8 mouse cellular contexts compared by ENCODE assay signal in genomic region chr14:31168425-31168824, GRCm38 (mm10). TPM values are rescaled to one million over a fixed set of nuclear protein-coding genes. Genes with fewer than 3 reads are reported as not detected.
DNase-seq lines count a peak whose midpoint lies in the region; ATAC-seq and TF ChIP-seq lines count a peak whose summit lies in the region.

TSS of gene Stab1 (minus strand) at chr14:31168641.

- peak within 1 kb of the TSS; percentile 43 for H3K4me3 ChIP-seq in heart, embryonic 12.5 days
- H3K4me3 ChIP-seq in kidney, embryonic 15.5 days (replicated peaks) = peak within 1 kb of the TSS; percentile 38
- peak within 1 kb of the TSS; percentile 18 to 20 for H3K4me3 ChIP-seq in liver, embryonic 14.5 days (ENCODE audit: insufficient read depth in 1 of 2, low read depth in 2 of 2, low read length in 2 of 2)
- peak within 1 kb of the TSS; percentile 56 for H3K4me3 ChIP-seq in small intestine, adult 2 months (ENCODE audit: low read depth, low read length)

- TF ChIP-seq EP300 in liver, embryonic 14.5 days (IDR thresholded peaks at IDR 0.05; ENCODE audit: low read depth) = no peak

- H3K36me3 ChIP-seq in heart, embryonic 12.5 days = peaks cover 37% of the 10 kb centered on the region
- H3K36me3 ChIP-seq in kidney, embryonic 15.5 days = peaks cover 37% of the 10 kb centered on the region
- peaks cover 26% of the 10 kb centered on the region for H3K36me3 ChIP-seq in liver, embryonic 14.5 days (replicated peaks; ENCODE audit: control insufficient read depth, insufficient read depth, low read depth)
- peaks cover 31% of the 10 kb centered on the region for H3K36me3 ChIP-seq in small intestine, adult 2 months (ENCODE audit: control insufficient read depth, insufficient read depth, low read length)

- no peaks in the 10 kb centered on the region for H3K27me3 ChIP-seq in heart, embryonic 12.5 days (replicated peaks)
- H3K27me3 ChIP-seq in kidney, embryonic 15.5 days = no peaks in the 10 kb centered on the region
- no peaks in the 10 kb centered on the region for H3K27me3 ChIP-seq in liver, embryonic 14.5 days (ENCODE audit: control insufficient read depth, insufficient read depth, low read length)
- H3K27me3 ChIP-seq in small intestine, adult 2 months (ENCODE audit: control insufficient read depth, insufficient read depth, low read length) = no peaks in the 10 kb centered on the region

- WGBS in heart, embryonic 12.5 days = 17% methylated on average over 10 of the region's 10 CpGs
- 21% methylated on average over 10 of the region's 10 CpGs for WGBS in kidney, embryonic 15.5 days
- WGBS in liver, embryonic 14.5 days (ENCODE audit: insufficient replicate concordance) = 7% methylated on average over 10 of the region's 10 CpGs
- WGBS in small intestine, adult 2 months = 41% methylated on average over 10 of the region's 10 CpGs

- H3K9me3 ChIP-seq in heart, embryonic 12.5 days (replicated peaks) = no peaks in the 10 kb centered on the region
- no peaks in the 10 kb centered on the region for H3K9me3 ChIP-seq in kidney, embryonic 15.5 days (replicated peaks)
- H3K9me3 ChIP-seq in liver, embryonic 14.5 days (ENCODE audit: control insufficient read depth, low read length) = no peaks in the 10 kb centered on the region

- TF ChIP-seq POLR2A in small intestine, adult 2 months (IDR thresholded peaks at IDR 0.05; ENCODE audit: low read depth, low read length) = no peak

- peak within 1 kb of the TSS; percentile 62 for H3K27ac ChIP-seq in heart, embryonic 12.5 days (ENCODE audit: poor library complexity, severe bottlenecking)
- peak within 1 kb of the TSS; percentile 62; the same call in 1 of the 2 replicates for H3K27ac ChIP-seq in kidney, embryonic 15.5 days
- H3K27ac ChIP-seq in liver, embryonic 14.5 days = no peak within 1 kb of the TSS
- H3K27ac ChIP-seq in small intestine, adult 2 months (ENCODE audit: insufficient read depth, low read depth, low read length) = peak within 1 kb of the TSS; percentile 31; the same call in 1 of the 2 replicates

- peaks cover 74% of the 10 kb centered on the region for H3K4me1 ChIP-seq in heart, embryonic 12.5 days (replicated peaks)
- peaks cover 41% of the 10 kb centered on the region for H3K4me1 ChIP-seq in kidney, embryonic 15.5 days
- H3K4me1 ChIP-seq in liver, embryonic 14.5 days (replicated peaks; ENCODE audit: control insufficient read depth in 2 of 2, insufficient read depth in 2 of 2, low read length in 1 of 2) = peaks cover 8% of the 10 kb centered on the region in 2 experiments
- no peaks in the 10 kb centered on the region for H3K4me1 ChIP-seq in small intestine, adult 2 months (ENCODE audit: control insufficient read depth, insufficient read depth, insufficient read length, low read length)

- DNase-seq in urinary bladder, adult 2 months (ENCODE audit: low spot score) = no peak
- DNase-seq in urinary bladder, adult 18-20 months (ENCODE audit: low spot score in 2 of 2) = no peak
- no peak for DNase-seq in liver, embryonic 14.5 days (ENCODE audit: low read depth in 3 of 3, low spot score in 3 of 3)
- no peak for DNase-seq in urinary bladder, postnatal 14 days (ENCODE audit: low spot score)
- no peak for DNase-seq in spleen, postnatal 36 days (ENCODE audit: low spot score in 2 of 2)

- no peak for TF ChIP-seq CTCF in liver, embryonic 14.5 days (IDR thresholded peaks at IDR 0.05; ENCODE audit: low read depth)
- TF ChIP-seq CTCF in small intestine, adult 2 months (IDR thresholded peaks at IDR 0.05; ENCODE audit: extremely low read depth, insufficient read length, insufficient replicate concordance, low read depth, low read length) = no peak

- peak within 1 kb of the TSS; percentile 56 for H3K4me2 ChIP-seq in heart, embryonic 12.5 days
- peak within 1 kb of the TSS; percentile 50 for H3K4me2 ChIP-seq in kidney, embryonic 15.5 days
- no peak within 1 kb of the TSS for H3K4me2 ChIP-seq in liver, embryonic 14.5 days (ENCODE audit: low read depth)

- H3K9ac ChIP-seq in heart, embryonic 12.5 days = peak within 1 kb of the TSS; percentile 56
- H3K9ac ChIP-seq in kidney, embryonic 15.5 days = peak within 1 kb of the TSS; percentile 23
- no peak within 1 kb of the TSS for H3K9ac ChIP-seq in liver, embryonic 14.5 days (replicated peaks)

- peak; percentile 45 for ATAC-seq in heart, embryonic 12.5 days (ENCODE audit: insufficient number of reproducible peaks, low FRiP score)
- no peak for ATAC-seq in kidney, embryonic 15.5 days (replicated peaks; ENCODE audit: low FRiP score)
- ATAC-seq in liver, embryonic 14.5 days (ENCODE audit: insufficient read depth) = no peak

RNA-seq across cellular contexts. Expression of gene Stab1, which starts in this region (rescaled TPM):
- 85.3 and 90.2 TPM in 2 replicates for polyA plus RNA-seq in urinary bladder, adult 2 months (2012; rRNA removed)
- polyA plus RNA-seq in heart, embryonic 12.5 days (2016; fragmentation: Nextera tagmentation; extraction: Ambion mirVana) = 48.3 and 56.7 TPM in 2 replicates
- 32.6 and 40.6 TPM in 2 replicates for polyA plus RNA-seq in kidney, embryonic 15.5 days (2015; fragmentation: Nextera tagmentation; extraction: Ambion mirVana)
- 18.9 and 19.9 TPM in 2 replicates for polyA plus RNA-seq in liver, embryonic 14.5 days (2012; rRNA removed)
- 19.3 and 20.7 TPM in 2 replicates for polyA plus RNA-seq in liver, embryonic 14.5 days (2014; fragmentation: Nextera tagmentation; extraction: Ambion mirVana)
- 31.3 and 65.4 TPM in 2 replicates for polyA plus RNA-seq in small intestine, adult 2 months (2012; rRNA removed)
